Mouse (Mus musculus) stomach, embryonic 14.5 days (tissue): ENCODE data around the gene Akna. TPM values are rescaled to one million over a fixed set of nuclear protein-coding genes. Genes with fewer than 3 reads are reported as not detected.

Experiments used
- ATAC-seq: fragments of 200-750 bp; cut with Nextera tagmentation; 2 replicates; pipeline ENCODE4 v1.8.0; 2017; ENCODE audit warnings: low read depth, moderate TSS enrichment; ENCODE audit not compliant: insufficient number of reproducible peaks, insufficient read depth, low FRiP score
- H3K27ac ChIP-seq: fragments of 300-500 bp; sonication (generic); 2 replicates; pipeline ENCODE4 v1.5.1; 2014; ENCODE audit warnings: mild to moderate bottlenecking, low read length, moderate library complexity, mixed read lengths
- H3K27me3 ChIP-seq: fragments of 300-500 bp; sonication (generic); 2 replicates; pipeline ENCODE4 v1.6.1; 2014; ENCODE audit warnings: low read length, control low read depth, mixed read lengths; ENCODE audit not compliant: control insufficient read depth, insufficient read depth
- H3K36me3 ChIP-seq: fragments of 300-500 bp; sonication (generic); 2 replicates; pipeline ENCODE4 v1.6.1; 2014; ENCODE audit warnings: mild to moderate bottlenecking, control low read depth, low read length, moderate library complexity, mixed read lengths; ENCODE audit not compliant: control insufficient read depth, insufficient read depth
- H3K4me1 ChIP-seq: fragments of 300-500 bp; sonication (generic); 2 replicates; pipeline ENCODE4 v1.6.1; 2014; ENCODE audit warnings: low read length, control low read depth, mixed read lengths; ENCODE audit not compliant: control insufficient read depth, insufficient read depth
- H3K4me2 ChIP-seq: fragments of 300-500 bp; sonication (generic); replicated peaks from 2 replicates; pipeline ENCODE4 v1.6.1; 2014; ENCODE audit warnings: low read depth, low read length, control low read depth
- H3K4me3 ChIP-seq: fragments of 300-500 bp; sonication (generic); 2 replicates; pipeline ENCODE4 v1.5.1; 2014; ENCODE audit warnings: low read depth, low read length, control low read depth
- H3K9ac ChIP-seq: fragments of 300-500 bp; sonication (generic); replicated peaks from 2 replicates; pipeline ENCODE4 v1.6.1; 2014; ENCODE audit warnings: low read depth, mild to moderate bottlenecking, control low read depth, low read length, moderate library complexity, mixed read lengths
- H3K9me3 ChIP-seq: fragments of 300-500 bp; sonication (generic); 2 replicates; pipeline ENCODE4 v1.6.1; 2016; ENCODE audit warnings: low read depth, low read length, control low read depth; ENCODE audit not compliant: control insufficient read depth
- WGBS: fragments of 180-500 bp; shearing (Covaris S2); extraction: QIAGEN DNeasy Blood & Tissue Kit; methylation state at CpG from one replicate; pipeline ENCODE4 v1.1.7; 2014; 5-methylcytosine and 5-hydroxymethylcytosine counted together
- polyA plus RNA-seq: library from polyadenylated mRNA; unstranded; fragments of >200 nt; fragmentation: Nextera tagmentation; extraction: Ambion mirVana; gene quantifications from 2 replicates; pipeline ENCODE4 v1.2.1, GENCODE M21; 2014

Gene Akna
- polyA plus RNA-seq, 1 experiment from 2014 or later, result 6.9 TPM

DNA sequence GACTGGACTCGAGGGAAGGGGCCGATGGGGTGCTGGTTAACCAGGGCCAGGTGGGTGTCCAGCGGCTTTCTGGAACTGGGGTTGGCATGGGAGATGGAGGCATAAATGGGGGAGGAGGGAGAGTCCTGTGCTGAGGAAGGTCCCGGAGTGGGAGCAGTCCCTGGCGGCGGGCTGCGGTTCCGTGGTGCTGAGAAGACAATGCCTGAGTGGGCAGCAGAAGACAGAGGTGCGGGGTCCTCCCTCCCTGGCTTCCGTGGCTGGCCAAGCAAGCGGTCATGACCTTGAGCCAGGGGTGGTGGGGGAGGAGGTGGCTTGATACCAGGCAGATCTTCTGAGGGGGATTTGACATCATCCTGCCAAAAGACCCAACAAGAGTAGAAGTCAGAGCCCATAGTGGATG lies 15.1 kb upstream of the Akna start:
- Histone ChIP-seq H3K4me1 (peaks cover 2% of the 10 kb centered on the region; the same call in 1 of the 2 replicates), H3K27ac (no peak overlapping the region), H3K9ac (no peak overlapping the region), H3K4me2 (no peak overlapping the region), H3K9me3 (no peaks in the 10 kb centered on the region), H3K27me3 (no peaks in the 10 kb centered on the region), H3K36me3 (no peaks in the 10 kb centered on the region), H3K4me3 (no peak overlapping the region)
- no peak for ATAC-seq
- 83% methylated on average over 11 of the region's 11 CpGs for WGBS

DNA sequence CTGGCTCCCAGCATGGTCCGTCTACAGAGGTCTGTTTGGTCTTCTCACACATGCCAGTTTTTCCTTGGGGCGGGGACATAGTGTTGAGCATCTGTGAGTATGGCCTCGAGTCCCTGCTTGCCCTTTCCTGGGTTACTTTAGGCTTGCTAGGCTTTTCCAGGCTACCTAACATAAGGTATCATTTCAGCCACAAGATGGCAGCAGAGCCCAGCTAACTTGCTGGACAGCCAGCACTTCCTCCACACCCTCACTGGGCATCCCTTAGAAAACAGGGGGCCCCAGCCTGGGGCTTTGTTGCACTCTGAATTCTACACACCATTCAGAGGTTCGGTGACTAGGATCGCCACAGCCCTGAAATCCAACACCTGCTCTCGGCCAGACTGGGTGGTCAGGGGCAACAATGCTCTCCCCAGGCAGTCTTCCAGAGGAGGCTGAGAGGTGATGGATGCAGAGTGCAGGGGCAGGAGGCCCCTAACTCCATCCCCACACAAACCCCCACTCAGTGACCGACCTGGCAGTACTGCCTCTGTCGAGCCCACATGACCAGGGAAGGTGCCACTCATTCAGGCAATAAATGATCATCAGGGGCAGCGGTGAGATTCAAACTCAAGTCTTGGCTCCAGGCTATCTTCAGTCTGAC lies 14.3 kb upstream of the Akna start:
- Histone ChIP-seq H3K9me3 (no peaks in the 10 kb centered on the region), H3K4me2 (no peak overlapping the region), H3K9ac (no peak overlapping the region), H3K27ac (no peak overlapping the region), H3K4me3 (no peak overlapping the region), H3K4me1 (peaks cover 2% of the 10 kb centered on the region; the same call in 1 of the 2 replicates), H3K27me3 (no peaks in the 10 kb centered on the region), H3K36me3 (no peaks in the 10 kb centered on the region)
- ATAC-seq, result peak; percentile 54; the same call in 1 of the 2 replicates
- WGBS, result 20% methylated on average over 9 of the region's 9 CpGs

DNA sequence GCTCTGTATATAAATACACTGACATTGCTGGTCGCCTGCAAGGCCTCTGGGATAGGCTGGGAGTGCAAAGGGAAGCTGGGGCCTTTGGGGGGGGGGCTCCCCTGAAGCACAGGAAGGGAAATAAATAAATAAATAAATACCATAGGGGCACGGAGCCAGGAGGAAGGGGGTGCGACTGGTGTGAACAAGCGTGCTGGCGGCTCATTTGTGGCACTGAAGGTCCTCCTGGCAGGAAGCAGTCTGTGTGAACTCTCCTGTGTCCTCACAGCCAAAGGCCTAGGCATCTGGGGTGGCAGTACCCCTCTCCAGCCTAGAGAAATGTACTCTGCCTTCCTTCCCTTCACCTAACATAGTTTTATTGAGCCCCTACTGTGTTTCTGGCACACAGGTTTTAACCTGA lies 11.8 kb upstream of the Akna start:
- ATAC-seq, result no peak
- Histone ChIP-seq H3K36me3 (no peaks in the 10 kb centered on the region), H3K9me3 (no peaks in the 10 kb centered on the region), H3K4me1 (peaks cover 2% of the 10 kb centered on the region; the same call in 1 of the 2 replicates), H3K4me2 (no peak overlapping the region), H3K9ac (no peak overlapping the region), H3K27me3 (no peaks in the 10 kb centered on the region), H3K4me3 (no peak overlapping the region), H3K27ac (no peak overlapping the region)
- 74% methylated on average over 5 of the region's 5 CpGs for WGBS

DNA sequence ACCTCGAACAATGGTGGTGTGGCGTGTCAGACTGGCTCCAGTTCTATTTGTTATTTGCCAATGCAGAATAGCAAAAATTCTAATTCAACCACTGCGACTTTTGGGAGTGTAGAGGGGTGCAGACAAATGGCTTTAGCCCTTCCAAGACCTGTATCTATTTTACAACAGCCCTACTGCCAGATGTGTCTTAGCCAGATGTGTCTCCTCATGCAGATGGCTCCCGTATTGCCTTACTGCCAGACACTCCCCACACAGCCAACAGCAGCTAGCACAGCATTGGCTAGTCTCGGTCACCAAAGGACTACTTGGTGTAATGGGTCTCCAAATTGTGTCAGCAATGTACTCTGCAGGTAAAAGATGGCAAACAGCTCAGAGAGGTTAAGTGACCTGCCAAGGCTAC lies 8.1 kb upstream of the Akna start:
- Histone ChIP-seq H3K4me3 (no peak overlapping the region), H3K4me1 (peaks cover 13% of the 10 kb centered on the region), H3K9ac (no peak overlapping the region), H3K27me3 (no peaks in the 10 kb centered on the region), H3K4me2 (peak overlapping the region; percentile 83), H3K27ac (no peak overlapping the region), H3K9me3 (no peaks in the 10 kb centered on the region), H3K36me3 (no peaks in the 10 kb centered on the region)
- WGBS, result 46% methylated on average over 5 of the region's 5 CpGs
- no peak for ATAC-seq

DNA sequence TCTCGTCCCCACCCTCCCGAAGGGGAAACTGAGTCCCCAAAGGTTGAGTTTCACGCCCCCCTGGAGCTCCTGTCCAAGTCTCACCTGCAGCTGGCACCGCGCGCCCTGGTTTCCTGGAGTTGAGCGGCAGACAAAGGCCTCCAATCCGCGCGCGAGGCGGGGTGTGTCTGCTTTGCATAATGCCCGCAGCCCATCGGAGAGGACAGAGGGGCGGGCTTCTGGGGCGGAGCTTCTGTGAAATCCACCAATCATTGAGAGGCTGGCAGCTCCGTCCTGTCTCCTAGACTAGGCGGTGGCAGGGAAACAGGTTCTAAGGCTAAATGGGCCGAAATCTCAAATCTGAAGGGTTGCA lies 7.4 kb upstream of the Akna start:
- ATAC-seq, result peak; percentile 89
- Histone ChIP-seq H3K4me3 (peak overlapping the region; percentile 43), H3K27me3 (no peaks in the 10 kb centered on the region), H3K4me1 (peaks cover 15% of the 10 kb centered on the region), H3K9me3 (no peaks in the 10 kb centered on the region), H3K27ac (no peak overlapping the region), H3K4me2 (peak overlapping the region; percentile 83), H3K36me3 (no peaks in the 10 kb centered on the region), H3K9ac (peak overlapping the region; percentile 14; the same call in 1 of the 2 replicates)
- 0% methylated on average over 19 of the region's 19 CpGs for WGBS

DNA sequence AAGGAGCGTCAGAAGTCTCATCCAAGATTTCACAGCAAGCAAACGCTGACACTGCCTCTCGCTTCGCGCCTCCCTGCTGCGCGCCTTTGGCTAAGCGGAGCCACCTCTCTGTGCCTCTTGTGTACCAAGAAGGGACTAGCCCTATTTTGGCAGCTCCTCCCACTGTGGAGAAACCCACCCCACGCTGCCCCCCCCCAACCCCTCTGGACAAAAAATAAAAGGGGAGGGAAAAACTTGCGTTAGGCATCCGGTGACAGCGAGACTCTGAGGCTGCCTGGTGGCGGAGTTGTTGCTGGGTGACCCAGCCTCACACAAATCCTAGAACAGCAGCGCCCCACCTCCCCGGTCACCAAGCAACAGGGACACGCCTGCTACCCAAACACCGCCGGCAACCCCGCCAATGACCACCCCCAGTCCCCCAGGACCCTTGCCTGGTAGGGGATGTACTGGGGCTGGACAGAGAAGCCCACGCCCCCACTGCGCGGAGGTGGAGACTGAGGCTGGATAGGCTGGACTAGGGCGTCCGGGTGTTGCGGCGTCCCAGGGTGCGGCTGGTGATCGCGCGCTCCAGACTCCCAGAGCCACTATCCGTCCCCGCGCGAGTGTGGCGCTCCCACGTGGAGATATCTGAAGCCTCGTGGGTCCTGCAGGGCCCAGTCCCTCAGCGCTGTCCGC lies 6.9 kb upstream of the Akna start:
- WGBS, result under 1% methylated on average over 39 of the region's 39 CpGs
- peak overlapping the region; percentile 83 for H3K4me2 ChIP-seq
- ATAC-seq, result peak; percentile 81
- peak overlapping the region; percentile 43 for H3K4me3 ChIP-seq
- peak overlapping the region; percentile 15; the same call in 1 of the 2 replicates for H3K9ac ChIP-seq
- no peaks in the 10 kb centered on the region for H3K36me3 ChIP-seq
- peaks cover 20% of the 10 kb centered on the region for H3K4me1 ChIP-seq
- no peak overlapping the region for H3K27ac ChIP-seq
- H3K9me3 ChIP-seq, result no peaks in the 10 kb centered on the region
- H3K27me3 ChIP-seq, result no peaks in the 10 kb centered on the region

DNA sequence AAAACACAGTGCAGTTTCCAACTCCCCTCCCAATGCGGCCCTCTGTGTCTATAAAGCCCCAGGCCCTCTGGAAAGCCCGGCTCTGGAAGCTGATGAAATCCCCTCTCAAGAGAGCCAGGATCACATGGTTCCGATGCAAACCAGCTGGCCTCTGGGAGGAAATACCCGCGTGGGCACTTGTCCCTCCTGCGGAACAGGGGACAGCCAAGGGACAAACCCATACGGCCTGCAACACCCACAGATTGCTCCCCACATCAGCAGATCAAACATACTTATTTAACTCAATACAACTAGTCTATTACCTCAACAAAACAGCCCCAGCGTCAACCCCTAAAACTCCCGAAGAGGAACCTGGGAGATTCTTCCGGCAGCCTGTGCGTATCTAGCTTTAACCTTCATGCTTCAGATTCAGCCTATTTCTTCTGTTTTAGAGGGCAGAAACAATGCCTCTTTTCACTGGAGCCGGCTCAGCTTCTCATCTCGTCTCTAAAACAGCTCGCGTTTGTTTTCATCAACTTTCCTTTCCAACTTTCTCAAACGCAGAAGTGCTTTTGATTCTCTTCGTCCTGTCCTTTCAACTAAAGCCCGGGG lies 6.3 kb upstream of the Akna start:
- Histone ChIP-seq H3K4me1 (peaks cover 26% of the 10 kb centered on the region), H3K4me3 (peak overlapping the region; percentile 43), H3K27ac (no peak overlapping the region), H3K36me3 (no peaks in the 10 kb centered on the region), H3K9me3 (no peaks in the 10 kb centered on the region), H3K4me2 (peak overlapping the region; percentile 83), H3K27me3 (no peaks in the 10 kb centered on the region), H3K9ac (peak overlapping the region; percentile 15; the same call in 1 of the 2 replicates)
- 3% methylated on average over 18 of the region's 18 CpGs for WGBS
- no peak for ATAC-seq

DNA sequence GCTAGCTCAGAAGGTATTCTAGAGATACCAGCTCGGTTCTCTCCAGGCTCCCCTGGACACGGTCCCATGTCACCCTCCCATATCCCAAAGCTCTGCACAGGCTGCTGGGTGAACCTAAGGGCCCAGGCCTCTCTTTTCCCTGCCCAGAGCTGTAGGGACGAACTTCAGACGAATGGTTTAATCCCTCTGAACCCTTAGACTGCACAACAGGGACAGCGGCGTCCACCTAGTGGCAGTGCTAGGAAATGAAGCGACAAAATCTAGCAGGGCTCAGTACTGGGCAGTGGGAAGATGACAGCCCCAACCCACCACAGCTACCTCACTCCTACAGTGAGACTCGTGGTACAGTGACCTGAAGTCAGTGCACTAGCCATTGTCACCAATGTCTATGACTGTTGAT lies 5.5 kb upstream of the Akna start:
- no peak overlapping the region for H3K9ac ChIP-seq
- H3K36me3 ChIP-seq, result no peaks in the 10 kb centered on the region
- peaks cover 34% of the 10 kb centered on the region for H3K4me1 ChIP-seq
- no peaks in the 10 kb centered on the region for H3K9me3 ChIP-seq
- H3K4me2 ChIP-seq, result peak overlapping the region; percentile 83
- H3K27me3 ChIP-seq, result no peaks in the 10 kb centered on the region
- no peak overlapping the region for H3K4me3 ChIP-seq
- peak; percentile 25; the same call in 1 of the 2 replicates for ATAC-seq
- H3K27ac ChIP-seq, result no peak overlapping the region; the same call in 1 of the 2 replicates
- WGBS, result 9% methylated on average over 8 of the region's 8 CpGs
